12 mouse cellular contexts compared by ENCODE assay signal in the genomic region with DNA sequence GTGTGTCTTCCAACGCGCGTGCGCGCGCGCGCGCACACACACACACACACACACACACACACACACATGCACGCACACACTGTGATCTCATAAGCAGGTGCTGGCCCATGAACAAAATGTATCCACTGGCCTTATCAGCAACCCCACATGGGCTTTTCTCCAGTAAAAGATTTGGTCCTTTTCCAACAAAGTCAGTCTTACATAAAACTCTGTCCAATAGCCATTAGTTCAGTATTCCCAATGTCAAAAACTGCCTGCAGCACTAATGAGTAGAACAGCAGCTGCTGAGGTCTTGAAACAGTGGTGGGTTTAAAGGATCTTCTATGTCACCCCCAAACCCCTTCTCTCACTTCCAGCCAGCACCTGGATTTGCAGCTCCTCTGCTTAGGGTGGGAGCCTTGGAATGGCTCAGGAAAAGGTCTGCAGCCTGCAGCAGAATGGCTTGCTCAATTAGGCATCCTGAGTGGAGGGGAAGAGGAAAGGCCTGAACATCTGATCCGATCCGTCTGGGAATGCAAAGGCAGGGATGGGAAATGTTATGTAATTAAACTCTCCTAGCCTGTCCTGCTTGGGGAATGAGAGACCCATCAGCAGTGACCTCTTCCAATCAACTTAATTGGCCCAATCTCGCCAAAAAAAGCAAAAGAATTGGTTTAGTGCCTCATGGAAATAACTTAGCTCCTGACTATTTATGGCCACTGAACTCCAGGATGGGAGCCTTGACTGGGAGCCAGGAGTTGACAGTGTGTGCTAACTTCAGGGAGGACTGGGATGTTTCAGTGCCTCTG. TPM values are rescaled to one million over a fixed set of nuclear protein-coding genes. Genes with fewer than 3 reads are reported as not detected.
A peak's percentile ranks its signal among the peaks of the same experiment; 100 is the strongest.
DNase-seq lines count a peak whose midpoint lies in the region; ATAC-seq and TF ChIP-seq lines count a peak whose summit lies in the region.
"Had no signal": no experiment of that assay in that cellular context is flagged by ENCODE, and none has a peak within 500 bp of the region (broad histone marks: within the 10 kb centered on the region; RNA-seq: fewer than 3 reads in every experiment).

No protein-coding gene starts in this region.

- H3K4me3 ChIP-seq in heart, embryonic 12.5 days = no peak overlapping the region
- H3K4me3 ChIP-seq in kidney, adult 2 months (ENCODE audit: insufficient read depth, low read depth, low read length) = no peak overlapping the region
- H3K4me3 ChIP-seq in limb, embryonic 15.5 days = no peak overlapping the region
- H3K4me3 ChIP-seq: erythroblast, embryonic 14.5 days had no signal

- WGBS in heart, embryonic 12.5 days = 84% methylated on average over 13 of the region's 13 CpGs
- 75% methylated on average over 13 of the region's 13 CpGs for WGBS in kidney, adult 2 months
- 81% methylated on average over 13 of the region's 13 CpGs for WGBS in limb, embryonic 15.5 days

- no peak for TF ChIP-seq CTCF in kidney, adult 2 months (conservative IDR thresholded peaks at IDR 0.05; ENCODE audit: insufficient read depth, insufficient read length, low read depth, low read length)

- H3K4me1 ChIP-seq in heart, embryonic 12.5 days (replicated peaks) = peaks cover 52% of the 10 kb centered on the region
- peaks cover 5% of the 10 kb centered on the region; the same call in 1 of the 2 replicates for H3K4me1 ChIP-seq in kidney, adult 2 months (ENCODE audit: control insufficient read depth, insufficient read depth, low read length)
- H3K4me1 ChIP-seq in limb, embryonic 15.5 days = peaks cover 55% of the 10 kb centered on the region

- no peak overlapping the region for H3K9ac ChIP-seq in heart, embryonic 12.5 days
- H3K9ac ChIP-seq in limb, embryonic 15.5 days = no peak overlapping the region

- H3K36me3 ChIP-seq in heart, embryonic 12.5 days = no peaks in the 10 kb centered on the region
- no peaks in the 10 kb centered on the region for H3K36me3 ChIP-seq in kidney, adult 2 months (ENCODE audit: control insufficient read depth, insufficient read depth, low read length)
- no peaks in the 10 kb centered on the region for H3K36me3 ChIP-seq in limb, embryonic 15.5 days

- H3K4me2 ChIP-seq in heart, embryonic 12.5 days = no peak overlapping the region
- H3K4me2 ChIP-seq in limb, embryonic 15.5 days = no peak overlapping the region

- H3K27ac ChIP-seq in heart, embryonic 12.5 days (ENCODE audit: poor library complexity, severe bottlenecking) = peak overlapping the region; percentile 54
- peak overlapping the region; percentile 63 for H3K27ac ChIP-seq in kidney, adult 2 months (ENCODE audit: insufficient read depth, low read depth, low read length)
- H3K27ac ChIP-seq in limb, embryonic 15.5 days = peak overlapping the region; percentile 12; the same call in 1 of the 2 replicates

- H3K27me3 ChIP-seq in heart, embryonic 12.5 days (replicated peaks) = peaks cover 7% of the 10 kb centered on the region; the same call in 1 of the 2 replicates
- H3K27me3 ChIP-seq in kidney, adult 2 months (replicated peaks; ENCODE audit: control insufficient read depth, insufficient read depth, low read length) = no peaks in the 10 kb centered on the region
- H3K27me3 ChIP-seq in limb, embryonic 15.5 days = 0 out of 2 replicates have a peak, but pooled peaks cover 5% of the 10 kb centered on the region

- no peak for TF ChIP-seq POLR2A in kidney, adult 2 months (IDR thresholded peaks at IDR 0.05; ENCODE audit: low read depth, low read length)

- DNase-seq in lung, postnatal 36 days = peak; percentile 24
- DNase-seq in lung, postnatal 10 days = no peak
- peak; percentile 71 for DNase-seq in kidney, adult 2 months
- no peak for DNase-seq in right cerebral cortex, adult 2 months (ENCODE audit: low spot score in 2 of 2)
- DNase-seq: lung, adult 2 months; thymus, postnatal 25 days had no signal

- ATAC-seq in heart, embryonic 12.5 days (ENCODE audit: insufficient number of reproducible peaks, low FRiP score) = no peak
- no peak for ATAC-seq in limb, embryonic 15.5 days (ENCODE audit: insufficient number of reproducible peaks, low FRiP score, low TSS enrichment, low read depth)
- ATAC-seq in activated CD4-positive, CD25-positive, alpha-beta regulatory T cell, adult 4 months = no peak
- ATAC-seq in cerebellum, adult (ENCODE audit: insufficient number of reproducible peaks, low FRiP score, low TSS enrichment) = no peak
- ATAC-seq: midbrain, embryonic 16.5 days had no signal

- no peaks in the 10 kb centered on the region for H3K9me3 ChIP-seq in heart, embryonic 12.5 days (replicated peaks)
- no peaks in the 10 kb centered on the region for H3K9me3 ChIP-seq in limb, embryonic 15.5 days

RNA-seq across cellular contexts. Expression of a gene that starts 7.2 kb away (rescaled TPM):
- polyA plus RNA-seq in heart, embryonic 12.5 days (2016; fragmentation: Nextera tagmentation; extraction: Ambion mirVana) = 8.2 and 8.9 TPM in 2 replicates
- polyA plus RNA-seq in kidney, adult 2 months (2012; rRNA removed) = 3.4 and 4.1 TPM in 2 replicates
- polyA plus RNA-seq in limb, embryonic 15.5 days (2015; fragmentation: Nextera tagmentation; extraction: Ambion mirVana) = 16.9 and 19.2 TPM in 2 replicates
- polyA plus RNA-seq in activated CD4-positive, CD25-positive, alpha-beta regulatory T cell, adult 4 months (2017; shearing (Covaris generic)) = not detected
- polyA plus RNA-seq: erythroblast, embryonic 14.5 days had no signal

Comparison
In these comparisons a context has a peak if more than half of its experiments do, and no peak if none do; other contexts are left out.
1. DNase-seq: peak in lung, postnatal 36 days (single experiment) and kidney, adult 2 months (single experiment); none in lung, postnatal 10 days (single experiment) and right cerebral cortex, adult 2 months (0 of 2).
2. H3K27ac ChIP-seq: peak in every context shown above with its lines; median percentile 63 in kidney, adult 2 months; 54 in heart, embryonic 12.5 days; 12 in limb, embryonic 15.5 days.